Mouse (Mus musculus) kidney, postnatal 36 days (tissue): ENCODE data around the gene Ccr8.
"Not testable (repeated sequence)": the region's sequence is repeated elsewhere in the genome, so short reads cannot be mapped to it uniquely, and the experiment has no call there.

Experiments used
- DNase-seq, 2 experiments: peaks; one replicate each; pipeline ENCODE4 v3.0.0; 2021 to 2022; ENCODE audit warnings: mixed read lengths in 2 of 2

Ccr8 gene

DNA sequence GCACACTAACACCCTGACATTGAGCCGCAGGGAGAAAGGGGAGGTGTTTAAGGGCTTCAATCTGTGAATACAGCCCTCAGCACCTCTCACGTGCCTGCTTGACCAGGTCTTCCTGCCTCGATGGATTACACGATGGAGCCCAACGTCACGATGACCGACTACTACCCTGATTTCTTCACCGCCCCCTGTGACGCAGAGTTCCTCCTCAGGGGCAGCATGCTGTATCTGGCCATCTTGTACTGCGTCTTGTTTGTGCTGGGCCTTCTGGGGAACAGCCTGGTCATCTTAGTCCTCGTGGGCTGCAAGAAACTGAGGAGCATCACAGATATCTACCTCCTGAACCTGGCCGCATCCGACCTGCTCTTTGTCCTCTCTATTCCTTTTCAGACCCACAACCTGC lies 1.8 kb downstream of the Ccr8 start:
- DNase-seq, result no peak

DNA sequence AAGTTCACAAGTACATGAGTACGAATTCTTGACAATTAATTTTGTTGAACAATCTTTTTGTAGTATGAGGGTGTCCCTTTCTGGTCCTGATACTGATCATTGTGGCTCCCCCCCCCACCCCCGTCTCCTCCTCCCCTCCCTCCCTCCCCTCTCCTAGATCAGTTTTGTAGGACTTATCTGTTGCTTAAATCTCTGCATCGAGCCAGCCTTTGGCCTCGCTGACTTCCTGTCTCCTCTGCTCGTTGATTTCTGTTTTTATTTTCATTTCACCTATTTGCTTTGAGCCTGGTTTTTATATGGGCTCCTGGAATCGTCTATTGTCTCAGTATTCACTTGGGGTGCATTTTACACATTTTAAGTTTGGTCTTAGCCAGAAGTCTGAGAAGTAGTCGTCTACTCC lies 4.0 kb downstream of the Ccr8 start:
- DNase-seq, result no peak

DNA sequence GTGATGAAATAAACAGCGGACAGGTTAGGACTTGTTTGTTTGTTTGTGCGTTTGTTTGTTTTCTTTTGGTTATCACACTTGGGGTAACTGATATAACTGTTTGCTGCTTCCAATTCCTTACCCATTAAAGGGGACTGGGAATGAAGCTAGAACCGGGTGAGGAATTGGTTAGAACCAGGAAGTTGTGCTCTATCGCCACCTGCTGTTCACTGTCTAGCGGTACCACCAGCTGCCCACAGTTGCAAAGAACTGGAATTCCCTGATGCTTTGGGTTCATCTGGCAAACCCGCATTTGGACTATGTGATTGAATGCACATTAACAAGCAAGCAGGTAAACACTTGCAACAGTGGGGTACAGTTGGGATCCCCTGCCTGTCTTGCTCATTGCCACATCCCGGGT lies 6.8 kb downstream of the Ccr8 start:
- DNase-seq, result peak; percentile 54 to 85

DNA sequence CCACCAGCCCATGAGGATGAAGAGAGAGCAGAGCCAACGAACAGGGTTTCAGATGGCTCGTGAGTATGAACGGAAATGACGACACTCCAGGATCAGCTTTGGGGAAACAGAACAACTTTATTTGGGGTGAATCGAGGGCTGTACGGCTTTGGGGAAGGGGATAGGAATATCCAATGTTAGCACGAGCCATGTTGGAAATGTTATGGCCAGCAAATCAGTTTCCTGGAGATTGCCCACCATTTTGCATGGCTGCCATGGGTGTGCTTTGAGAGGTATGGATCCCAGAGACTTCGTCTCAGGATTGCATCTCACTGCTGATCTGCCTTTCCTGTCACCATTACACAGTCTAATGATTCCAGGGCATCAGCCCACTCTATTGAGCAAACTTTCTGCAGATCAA lies 7.4 kb downstream of the Ccr8 start:
- DNase-seq, result no peak

DNA sequence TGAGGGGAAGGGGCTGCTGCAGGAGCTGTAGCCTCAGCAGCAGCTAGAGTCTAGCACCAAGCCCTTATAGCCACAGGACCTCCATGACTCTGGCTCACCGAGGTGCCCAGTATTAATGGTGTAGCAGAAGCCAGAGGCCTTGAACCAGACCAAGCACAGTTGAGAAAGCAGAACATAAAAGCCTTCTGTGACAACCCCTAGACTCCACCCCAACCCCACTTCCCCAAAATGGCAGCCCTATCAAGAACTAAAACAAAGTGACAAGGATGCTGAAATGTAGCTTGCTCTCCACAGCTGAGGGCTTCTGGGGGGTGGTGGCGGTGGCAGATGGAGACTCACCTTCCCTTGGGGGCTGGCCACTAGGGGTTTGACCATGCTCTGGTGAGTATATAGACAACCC lies 9.3 kb downstream of the Ccr8 start:
- DNase-seq, result no peak

DNA sequence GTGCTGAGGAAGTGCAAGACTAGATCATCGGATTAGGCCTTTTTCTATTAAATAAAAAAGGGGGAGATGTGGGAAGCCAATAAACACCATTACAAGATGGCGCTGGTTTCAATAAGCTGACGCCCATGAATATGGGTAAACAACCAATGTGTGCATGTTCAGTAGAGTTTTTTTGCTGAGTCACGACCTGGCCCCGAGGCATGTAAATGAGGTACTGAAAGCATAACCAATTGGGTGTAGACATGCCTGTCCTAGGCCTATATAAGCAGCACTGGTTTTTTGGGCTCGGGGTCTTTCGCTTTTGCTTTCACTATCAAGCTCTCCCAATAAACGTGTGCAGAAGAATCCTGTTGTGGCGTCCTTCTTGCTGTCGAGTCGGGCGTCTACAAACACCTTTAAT lies 17.0 kb downstream of the Ccr8 start:
- not testable (repeated sequence) for DNase-seq

DNA sequence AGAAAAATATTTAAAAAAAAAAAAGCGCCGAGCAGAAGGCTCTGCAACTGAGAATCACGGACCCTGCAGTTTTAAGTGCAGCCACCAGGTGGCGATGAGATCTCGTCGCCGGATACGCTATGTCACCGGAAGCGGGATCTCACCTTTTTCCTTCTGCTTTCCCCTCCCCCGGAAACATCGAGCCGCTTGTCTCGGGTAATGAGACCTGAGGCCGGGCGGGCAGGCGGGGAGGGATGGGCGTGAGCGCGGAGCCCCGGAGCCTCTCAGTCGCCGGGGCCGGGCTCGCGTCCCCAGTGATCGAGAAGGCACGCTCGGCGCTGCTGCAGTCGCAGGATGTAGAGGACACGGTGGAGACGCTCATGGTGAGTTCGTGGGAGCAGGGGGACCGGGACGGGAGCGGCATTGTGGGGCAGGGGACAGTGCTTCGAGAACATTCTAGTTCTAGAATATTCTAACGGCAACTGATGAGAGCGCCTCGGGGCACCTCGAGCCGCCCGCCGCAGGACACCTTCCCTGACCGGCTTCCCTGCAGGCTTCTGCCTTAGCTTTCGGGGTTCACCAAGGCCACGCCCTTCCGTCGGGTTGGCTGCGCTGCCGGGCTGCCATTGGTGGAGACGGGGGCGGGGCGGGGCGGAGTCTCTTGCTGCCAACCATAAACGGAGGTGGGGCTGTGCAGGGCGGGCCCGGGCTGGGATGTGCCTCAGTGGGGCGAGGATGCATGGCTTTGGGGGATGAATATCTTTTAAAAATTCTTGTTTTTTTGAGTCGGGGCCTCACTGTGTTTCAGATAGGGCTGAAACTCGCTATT lies 18.5 kb downstream of the Ccr8 start, which contains the start of gene Slc25a38:
TSS of gene Slc25a38 (plus strand) at position 164 of the 808 bp plus-strand sequence.
- peak; percentile 97 to 99 for DNase-seq

DNA sequence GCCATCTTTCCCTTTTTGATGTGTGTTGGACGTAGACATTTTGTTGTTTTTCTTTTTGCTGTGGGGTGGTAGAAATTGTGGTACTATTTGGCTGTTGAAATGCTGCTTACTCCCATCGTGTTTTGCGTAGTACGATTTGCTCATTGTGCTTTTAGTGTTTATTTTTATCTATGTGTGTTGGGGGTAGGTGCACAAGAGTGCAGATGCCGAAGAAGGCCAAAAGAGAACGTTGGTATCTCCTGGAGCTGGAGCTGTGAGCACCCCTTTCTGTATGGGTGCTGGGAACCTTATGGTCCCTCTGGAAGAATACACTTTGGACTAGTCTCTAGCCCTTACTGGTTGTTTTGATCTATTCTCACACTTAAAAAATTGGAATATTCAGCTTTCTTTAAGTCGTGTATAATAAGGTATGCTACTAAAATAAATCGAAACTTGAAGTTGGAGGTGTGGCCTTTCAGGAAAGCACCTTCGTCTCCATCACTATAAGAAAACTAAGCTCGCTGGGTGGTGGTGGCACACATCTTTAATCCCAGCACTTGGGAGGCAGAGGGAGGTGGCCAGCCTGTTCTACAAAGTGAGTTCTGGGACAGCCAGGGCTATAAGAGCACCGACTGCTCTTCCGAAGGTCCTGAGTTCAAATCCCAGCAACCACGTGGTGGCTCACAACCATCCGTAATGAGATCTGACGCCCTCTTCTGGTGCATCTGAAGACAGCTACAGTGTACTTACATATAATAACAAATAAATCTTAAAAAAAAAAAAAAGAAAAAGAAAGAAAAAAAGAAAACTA lies 19.4 kb downstream of the Ccr8 start:
- no peak for DNase-seq

DNA sequence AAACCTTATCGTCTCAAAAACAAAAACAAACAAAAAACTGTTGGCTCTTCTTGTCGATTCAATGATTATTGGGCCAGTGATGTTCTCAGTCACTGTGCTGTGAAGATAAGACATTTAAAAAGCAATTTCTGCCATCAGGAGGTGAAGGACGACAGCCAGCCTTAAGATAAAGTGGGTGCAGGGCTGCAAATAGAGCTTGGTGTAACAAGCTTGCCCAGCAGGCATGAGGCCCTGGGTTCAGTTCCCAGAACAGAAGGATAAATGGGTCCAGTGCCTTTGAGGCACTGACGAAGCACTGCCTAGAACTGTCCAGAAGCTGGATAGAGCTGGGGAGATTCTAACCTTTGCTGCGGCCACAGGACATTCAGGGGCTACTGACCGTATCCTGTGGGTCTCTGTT lies 20.6 kb downstream of the Ccr8 start:
- DNase-seq, result no peak

DNA sequence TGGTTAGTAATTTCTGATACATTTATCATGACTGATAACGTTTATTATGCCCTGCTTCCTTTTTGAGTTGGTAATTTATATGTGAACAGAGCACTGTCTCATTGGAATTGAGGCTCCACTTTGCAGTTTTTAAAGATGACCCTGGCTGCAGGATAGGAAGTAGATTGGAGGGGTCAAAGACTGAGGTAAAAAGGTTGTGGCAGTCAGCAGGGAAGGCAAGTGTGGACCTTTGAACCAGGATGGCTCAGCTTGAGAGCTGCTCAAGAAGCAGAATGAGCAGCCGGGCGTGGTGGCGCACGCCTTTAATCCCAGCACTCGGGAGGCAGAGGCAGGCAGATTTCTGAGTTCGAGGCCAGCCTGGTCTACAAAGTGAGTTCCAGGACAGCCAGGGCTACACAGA lies 21.5 kb downstream of the Ccr8 start:
- DNase-seq, result peak; percentile 22 to 23

DNA sequence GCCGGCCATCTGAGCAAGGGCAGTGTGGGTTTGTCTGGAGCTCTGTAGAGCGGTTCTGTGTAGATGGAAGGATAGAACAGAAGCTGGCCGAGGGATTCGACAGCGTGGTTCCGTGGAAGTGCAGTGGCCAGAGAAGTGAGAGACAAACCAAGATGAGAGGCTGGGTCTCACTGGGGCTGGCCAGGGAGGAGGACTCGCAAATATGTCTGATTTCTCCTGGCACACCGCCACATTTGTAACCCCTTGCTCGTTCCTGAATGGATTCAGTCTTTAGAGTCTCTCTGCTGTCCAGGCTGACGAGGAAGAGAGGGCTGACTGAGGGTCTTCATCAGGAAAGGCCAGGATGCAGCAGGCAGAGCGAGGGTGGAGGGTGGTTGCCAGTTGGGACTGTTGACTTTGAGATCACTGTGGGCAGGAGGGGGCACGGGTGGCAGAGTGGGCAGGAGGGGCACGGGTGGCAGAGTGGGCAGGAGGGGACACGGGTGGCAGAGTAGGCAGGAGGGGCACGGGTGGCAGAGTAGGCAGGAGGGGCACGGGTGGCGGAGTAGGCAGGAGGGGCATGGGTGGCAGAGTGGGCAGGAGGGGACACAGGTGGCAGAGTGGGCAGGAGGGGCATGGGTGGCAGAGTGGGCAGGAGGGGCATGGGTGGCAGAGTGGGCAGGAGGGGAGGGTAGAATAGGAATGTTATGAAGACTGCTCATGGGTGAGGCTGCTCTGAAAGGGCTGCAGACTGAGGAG lies 22.3 kb downstream of the Ccr8 start:
- no peak for DNase-seq

DNA sequence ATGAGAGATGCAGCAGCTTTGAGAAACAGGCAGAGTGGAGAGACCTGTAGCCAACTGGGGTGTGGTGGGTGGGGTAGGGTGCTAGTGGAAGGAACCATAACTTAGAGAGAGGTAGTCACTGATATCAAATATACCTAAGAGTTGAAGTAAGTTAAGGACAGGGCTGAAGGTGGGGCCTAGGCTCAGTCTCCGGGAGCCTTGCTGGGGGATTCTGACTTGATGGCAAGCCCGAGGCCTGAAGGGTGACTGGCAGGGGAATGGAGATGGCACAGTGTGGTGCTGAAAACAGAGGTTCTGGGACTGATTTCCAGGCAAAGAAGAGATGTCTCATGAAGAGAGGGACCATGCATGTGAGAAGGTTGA lies 22.9 kb downstream of the Ccr8 start:
- DNase-seq, result no peak

DNA sequence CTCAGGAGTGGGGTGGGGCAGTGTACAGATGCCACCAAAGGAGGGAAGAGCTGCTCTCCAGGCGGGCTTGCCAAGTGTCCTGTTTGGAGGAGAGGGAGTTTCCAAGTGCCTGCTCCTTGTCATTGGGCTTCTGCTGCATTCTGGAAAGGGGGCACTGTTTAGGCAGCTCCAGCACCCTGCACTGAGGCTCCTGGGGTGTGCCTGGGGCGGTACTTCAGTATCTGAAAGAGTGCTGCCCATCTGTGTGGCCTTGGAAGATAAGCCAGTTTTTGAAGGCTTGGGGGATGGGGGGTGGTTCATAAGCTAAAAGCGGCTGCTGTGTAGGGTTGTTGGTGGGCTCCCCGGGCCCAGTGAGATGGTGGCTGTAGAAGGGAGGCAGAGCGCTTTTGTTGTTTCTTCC lies 23.7 kb downstream of the Ccr8 start:
- no peak for DNase-seq

DNA sequence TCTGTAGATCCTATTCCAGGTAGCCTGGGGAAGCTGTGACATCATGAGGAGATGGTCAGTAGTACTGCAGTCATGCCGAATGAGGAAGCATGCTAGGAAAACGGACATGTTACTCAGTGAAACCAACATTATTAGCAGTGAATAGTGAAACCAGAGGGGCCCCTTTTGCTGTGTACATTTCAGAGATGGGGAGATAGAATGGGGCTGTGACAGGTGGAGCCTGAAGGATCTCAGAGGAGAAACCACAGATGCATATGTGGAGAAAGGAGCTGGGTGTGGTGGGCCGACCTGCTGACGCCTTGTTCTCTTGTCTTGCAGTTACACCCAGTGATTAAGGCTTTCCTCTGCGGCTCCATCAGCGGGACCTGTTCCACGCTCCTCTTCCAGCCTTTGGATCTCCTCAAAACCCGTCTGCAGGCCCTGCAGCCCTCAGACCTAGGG lies 24.3 kb downstream of the Ccr8 start:
- no peak for DNase-seq

DNA sequence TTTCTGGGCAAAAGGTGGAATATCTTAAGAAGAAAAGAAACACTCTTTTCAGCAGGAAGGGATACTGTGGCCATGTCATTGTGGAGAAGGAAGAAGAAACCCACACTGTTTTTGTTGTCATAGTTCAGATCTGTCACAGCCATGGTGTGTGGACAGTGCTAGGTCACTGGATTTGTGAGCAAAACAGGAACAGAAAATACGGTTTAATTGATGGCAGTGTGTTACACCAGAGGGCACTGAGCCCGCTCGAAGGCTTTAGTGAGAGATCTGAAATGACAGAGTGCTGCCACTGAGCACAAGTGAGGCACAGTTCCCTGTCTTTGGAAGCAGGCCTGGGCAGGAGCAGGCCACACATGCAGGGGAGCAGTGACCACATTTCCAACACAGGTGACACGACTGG lies 26.3 kb downstream of the Ccr8 start:
- no peak for DNase-seq

DNA sequence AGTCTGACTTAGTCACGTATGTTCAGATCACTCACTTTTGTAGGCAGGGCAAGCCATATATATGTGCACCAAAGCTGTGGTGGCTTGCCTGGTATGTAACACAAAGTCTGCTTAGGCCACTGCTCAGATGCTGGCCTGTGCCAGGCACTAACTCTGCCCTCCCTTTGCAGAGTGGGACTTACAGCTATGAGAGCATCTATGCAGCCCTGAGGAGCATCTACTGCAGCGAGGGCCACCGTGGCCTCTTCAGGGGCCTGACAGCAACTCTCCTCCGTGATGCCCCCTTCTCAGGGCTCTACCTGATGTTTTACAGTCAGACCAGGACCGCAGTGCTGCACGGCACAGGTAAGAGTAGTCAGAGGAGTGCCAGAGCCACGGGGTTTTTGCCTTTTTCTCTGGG lies 28.6 kb downstream of the Ccr8 start:
- DNase-seq, result no peak

DNA sequence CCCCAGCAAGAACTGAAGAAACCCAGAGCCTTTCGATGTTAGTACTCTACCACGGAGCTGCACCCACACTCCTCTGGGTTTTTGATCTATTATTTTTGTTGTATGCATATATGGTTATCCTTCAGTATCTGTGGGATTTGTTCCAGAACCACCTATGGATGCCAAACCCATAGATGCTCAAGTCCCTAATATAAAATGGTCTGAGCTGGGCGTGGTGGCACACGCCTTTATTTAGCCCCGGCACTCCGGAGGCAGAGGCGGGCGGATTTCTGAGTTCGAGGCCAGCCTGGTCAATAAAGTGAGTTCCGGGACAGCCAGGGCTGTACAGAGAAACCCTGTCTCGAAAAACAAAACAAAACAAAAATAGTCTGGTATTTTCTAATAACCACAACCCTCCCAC lies 35.0 kb downstream of the Ccr8 start:
- DNase-seq, result no peak

DNA sequence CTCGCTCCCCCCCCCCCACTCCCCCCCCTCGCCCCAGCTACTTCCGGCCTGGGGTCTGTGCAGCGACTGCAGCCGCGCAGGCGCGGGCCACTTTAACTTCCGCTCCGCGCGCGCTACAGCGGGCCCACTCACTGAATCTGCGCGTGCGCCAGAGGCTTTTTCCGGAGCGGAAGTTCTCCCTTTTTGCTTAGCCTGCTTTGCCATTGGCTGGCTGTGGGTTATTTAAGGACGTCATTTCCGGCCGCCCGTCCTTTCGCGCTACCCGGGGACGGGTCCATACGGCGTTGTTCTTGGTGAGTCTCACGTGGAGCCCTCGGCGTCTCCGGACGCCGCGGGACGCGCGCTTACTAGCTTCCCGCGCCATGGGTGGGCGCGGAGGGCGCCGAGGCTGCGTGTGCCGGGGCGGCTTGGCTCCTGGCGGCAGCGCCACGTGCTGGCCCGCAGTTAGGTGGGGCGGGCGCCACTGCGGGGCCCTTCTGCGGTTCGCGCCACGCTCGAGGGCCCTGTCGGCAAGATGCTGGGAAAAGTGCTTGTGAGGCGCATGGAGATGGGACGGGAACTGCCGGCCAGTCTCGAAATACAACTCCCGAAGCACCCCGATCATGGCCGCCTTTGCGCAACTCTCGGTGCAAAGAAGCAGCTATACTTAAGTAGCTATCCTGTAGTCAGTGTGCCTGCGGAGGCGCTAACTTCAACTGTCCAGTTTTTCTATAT lies 35.8 kb downstream of the Ccr8 start, which contains the start of gene Rpsa:
TSS of gene Rpsa (plus strand) at position 152 of the 714 bp plus-strand sequence.
- peak; percentile 97 for DNase-seq

DNA sequence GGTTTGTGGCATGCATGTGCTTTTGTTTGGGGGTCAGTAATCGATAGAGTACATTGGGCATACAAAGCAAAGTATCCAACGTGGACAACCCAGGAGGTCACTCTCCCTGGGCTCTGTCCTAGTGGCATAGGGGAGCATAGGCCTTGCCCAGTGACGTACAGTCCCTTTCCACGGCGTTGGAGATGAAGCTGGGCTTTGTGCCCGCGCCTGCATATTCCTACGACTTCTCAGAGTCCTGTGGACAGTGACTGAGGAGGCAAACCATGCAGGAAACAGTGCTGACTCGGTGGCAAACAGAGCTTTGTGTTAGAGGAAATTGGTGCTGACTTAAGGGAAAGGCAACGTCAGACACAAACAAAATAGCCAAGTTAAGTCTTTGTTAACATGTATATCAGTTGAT lies 37.4 kb downstream of the Ccr8 start:
- no peak for DNase-seq

DNA sequence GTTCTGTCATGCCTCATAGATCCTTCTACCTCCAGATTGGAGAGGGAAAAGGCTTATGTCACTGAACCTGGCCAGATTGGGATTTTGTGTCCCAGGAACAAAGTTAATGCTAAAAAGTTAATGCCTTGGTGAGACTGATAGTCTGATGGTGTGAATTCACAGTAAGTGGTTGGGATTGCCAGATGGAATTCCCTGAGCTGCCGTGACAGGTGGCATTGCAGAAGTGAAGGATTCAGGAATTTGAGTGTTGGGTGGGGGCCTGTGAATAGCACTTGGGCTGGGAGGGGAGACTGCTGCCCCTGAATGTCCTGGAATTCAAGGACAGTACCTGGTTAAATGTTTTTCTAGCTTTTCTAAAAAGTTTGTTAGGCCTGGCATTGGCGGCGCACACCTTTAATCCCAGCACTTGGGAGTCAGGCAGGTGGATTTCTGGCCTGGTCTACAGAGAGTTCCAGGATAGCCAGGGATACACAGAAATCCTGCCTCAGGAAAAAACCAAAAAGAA lies 39.9 kb downstream of the Ccr8 start:
- no peak for DNase-seq

DNA sequence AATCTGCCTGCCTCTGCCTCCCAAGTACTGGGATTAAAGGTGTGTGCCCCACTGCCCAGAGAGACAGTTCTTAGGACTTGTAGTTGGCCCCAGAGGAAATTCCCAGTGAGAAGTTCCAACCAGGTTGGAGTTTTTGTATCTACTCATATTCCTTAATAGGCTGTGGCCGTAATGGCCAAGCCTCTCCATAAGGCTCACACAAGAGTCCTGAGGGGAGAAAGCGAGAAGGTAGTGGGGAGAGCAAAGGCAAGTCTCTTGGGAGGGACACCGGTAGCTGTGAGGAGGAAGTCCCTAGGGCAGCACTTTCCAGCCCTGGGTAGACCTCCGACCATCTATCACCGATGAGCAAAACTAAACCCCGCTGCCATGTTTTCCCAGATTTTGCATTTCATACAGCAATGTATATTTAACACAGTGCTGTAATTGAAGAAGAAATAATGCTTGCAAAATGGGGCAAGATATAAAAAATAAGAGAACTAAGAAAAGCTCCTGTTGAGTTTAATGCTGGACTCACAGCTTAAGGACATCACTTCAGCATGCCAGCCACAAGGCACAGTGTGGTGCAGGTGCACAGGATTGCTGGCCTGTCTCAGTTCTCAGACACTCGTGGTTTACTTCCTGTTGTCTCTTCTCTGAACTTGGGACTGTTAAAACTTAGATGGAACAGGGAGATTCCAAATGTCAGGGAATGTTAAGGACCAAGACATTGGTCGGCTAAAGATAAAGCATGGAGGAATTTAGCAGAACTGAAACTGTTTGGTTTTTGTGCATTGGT lies 41.3 kb downstream of the Ccr8 start:
- no peak for DNase-seq
